Mouse (Mus musculus): ENCODE measurements around the gene Mvb12b. TPM values are rescaled to one million over a fixed set of nuclear protein-coding genes. Genes with fewer than 3 reads are reported as not detected.

Mvb12b gene
- polyA plus RNA-seq, 2 experiments: 6.9 to 8.3 TPM

DNA sequence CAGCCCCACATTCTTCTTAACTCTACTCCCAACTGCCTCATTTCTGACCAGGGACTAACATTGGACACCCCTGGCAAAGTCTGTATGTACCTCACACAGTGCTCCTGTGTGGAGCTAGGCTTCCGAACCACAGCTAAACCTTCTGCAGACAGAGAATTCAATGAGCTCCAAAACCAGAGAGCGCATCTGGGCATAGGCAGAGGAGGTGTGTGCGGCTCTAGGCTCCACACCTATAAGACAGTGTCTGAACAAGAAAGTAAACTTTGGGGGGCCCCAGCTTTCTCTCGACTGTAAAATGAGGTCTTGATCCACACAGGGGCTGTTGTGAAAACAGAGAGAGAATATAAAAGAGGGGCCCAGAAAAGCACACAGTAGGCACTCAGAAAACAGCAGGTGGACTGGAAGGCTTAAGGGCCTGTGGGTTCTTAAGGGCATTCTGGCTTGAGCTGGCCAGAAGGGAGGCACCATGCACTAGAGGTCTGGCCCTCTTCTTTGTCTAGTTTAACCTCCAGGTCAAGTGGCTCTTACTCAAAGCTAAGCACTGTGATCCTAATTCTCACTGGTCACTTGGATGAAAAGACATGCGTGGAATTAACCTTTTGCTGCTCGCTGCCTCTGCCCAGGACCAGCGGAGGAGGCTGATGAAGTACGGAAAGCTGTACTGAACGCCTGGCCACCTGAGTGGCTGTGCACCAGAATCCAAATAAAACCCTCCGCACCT lies 12.7 kb downstream of the Mvb12b start:
- WGBS (ENCODE audit: insufficient replicate concordance): 84% methylated on average over 10 of the region's 10 CpGs
- Histone ChIP-seq H3K4me3 (ENCODE audit: insufficient read depth in 1 of 2, low read depth in 2 of 2, low read length in 2 of 2) (no peak overlapping the region), H3K4me2 (ENCODE audit: low read depth) (no peak overlapping the region), H3K9ac (replicated peaks) (no peak overlapping the region), H3K27ac (no peak overlapping the region), H3K27me3 (ENCODE audit: control insufficient read depth, insufficient read depth, low read length) (no peaks in the 10 kb centered on the region), H3K36me3 (replicated peaks; ENCODE audit: control insufficient read depth, insufficient read depth, low read depth) (peaks cover 2% of the 10 kb centered on the region; the same call in 1 of the 2 replicates), H3K4me1 (replicated peaks; ENCODE audit: control insufficient read depth in 2 of 2, insufficient read depth in 2 of 2, low read length in 1 of 2) (peaks cover under 1 to 9% of the 10 kb centered on the region in 2 experiments; a peak in 3 of 4 replicates), H3K9me3 (ENCODE audit: control insufficient read depth, low read length) (no peaks in the 10 kb centered on the region)
- no peak for ATAC-seq (ENCODE audit: insufficient read depth)
- TF ChIP-seq CTCF (IDR thresholded peaks at IDR 0.05; ENCODE audit: low read depth) (no peak), EP300 (IDR thresholded peaks at IDR 0.05; ENCODE audit: low read depth) (no peak)
- no peak for DNase-seq (ENCODE audit: low read depth in 3 of 3, low spot score in 3 of 3)

DNA sequence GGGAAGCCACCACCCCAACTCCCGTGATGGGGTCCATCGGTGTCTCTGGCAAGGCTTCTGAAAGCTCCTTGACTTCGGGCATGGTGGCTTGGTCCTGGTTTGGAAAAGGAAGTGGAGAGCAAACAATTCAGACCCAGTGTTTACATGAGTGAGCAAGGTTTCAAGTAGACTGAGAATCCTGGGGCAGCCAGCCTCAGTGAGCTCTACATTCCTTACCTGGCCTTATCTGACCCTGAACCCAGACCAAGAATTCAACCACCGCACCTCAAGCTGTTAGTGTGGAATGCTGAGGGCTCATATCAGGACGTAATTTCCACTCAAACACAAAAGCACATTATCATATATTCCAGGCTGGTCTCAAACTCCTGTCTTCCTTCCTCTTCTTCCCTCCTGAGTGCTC lies 13.4 kb downstream of the Mvb12b start:
- Histone ChIP-seq H3K27me3 (ENCODE audit: control insufficient read depth, insufficient read depth, low read length) (no peaks in the 10 kb centered on the region), H3K27ac (no peak overlapping the region), H3K9ac (replicated peaks) (no peak overlapping the region), H3K4me1 (replicated peaks; ENCODE audit: control insufficient read depth in 2 of 2, insufficient read depth in 2 of 2, low read length in 1 of 2) (peaks cover 4 to 16% of the 10 kb centered on the region in 2 experiments; a peak in 3 of 4 replicates), H3K4me3 (ENCODE audit: insufficient read depth in 1 of 2, low read depth in 2 of 2, low read length in 2 of 2) (no peak overlapping the region), H3K4me2 (ENCODE audit: low read depth) (no peak overlapping the region), H3K36me3 (replicated peaks; ENCODE audit: control insufficient read depth, insufficient read depth, low read depth) (peaks cover 2% of the 10 kb centered on the region; the same call in 1 of the 2 replicates), H3K9me3 (ENCODE audit: control insufficient read depth, low read length) (no peaks in the 10 kb centered on the region)
- TF ChIP-seq CTCF (IDR thresholded peaks at IDR 0.05; ENCODE audit: low read depth): no peak
- TF ChIP-seq EP300 (IDR thresholded peaks at IDR 0.05; ENCODE audit: low read depth): no peak
- ATAC-seq (ENCODE audit: insufficient read depth) (no peak), DNase-seq (ENCODE audit: low read depth in 3 of 3, low spot score in 3 of 3) (no peak)
- WGBS (ENCODE audit: insufficient replicate concordance): 61% methylated on average over 5 of the region's 5 CpGs

GRCm38 (mm10) chr2:33873501-33873900 lies 14.2 kb downstream of the Mvb12b start:
- H3K27me3 ChIP-seq (ENCODE audit: control insufficient read depth, insufficient read depth, low read length): no peaks in the 10 kb centered on the region
- peaks cover 2% of the 10 kb centered on the region; the same call in 1 of the 2 replicates for H3K36me3 ChIP-seq (replicated peaks; ENCODE audit: control insufficient read depth, insufficient read depth, low read depth)
- no peak overlapping the region for H3K27ac ChIP-seq
- TF ChIP-seq EP300 (IDR thresholded peaks at IDR 0.05; ENCODE audit: low read depth): no peak
- H3K9ac ChIP-seq (replicated peaks): no peak overlapping the region
- H3K4me1 ChIP-seq (replicated peaks; ENCODE audit: control insufficient read depth in 2 of 2, insufficient read depth in 2 of 2, low read length in 1 of 2): peaks cover 8 to 24% of the 10 kb centered on the region in 2 experiments
- H3K4me3 ChIP-seq (ENCODE audit: insufficient read depth in 1 of 2, low read depth in 2 of 2, low read length in 2 of 2): no peak overlapping the region
- no peak overlapping the region for H3K4me2 ChIP-seq (ENCODE audit: low read depth)
- DNase-seq (ENCODE audit: low read depth in 3 of 3, low spot score in 3 of 3) (no peak), ATAC-seq (ENCODE audit: insufficient read depth) (no peak)
- 76% methylated on average over 8 of the region's 8 CpGs for WGBS (ENCODE audit: insufficient replicate concordance)
- no peaks in the 10 kb centered on the region for H3K9me3 ChIP-seq (ENCODE audit: control insufficient read depth, low read length)

GRCm38 (mm10) chr2:33872841-33873271 lies 14.9 kb downstream of the Mvb12b start:
- WGBS (ENCODE audit: insufficient replicate concordance): 80% methylated on average over 8 of the region's 8 CpGs
- no peak for DNase-seq (ENCODE audit: low read depth in 3 of 3, low spot score in 3 of 3)

DNA sequence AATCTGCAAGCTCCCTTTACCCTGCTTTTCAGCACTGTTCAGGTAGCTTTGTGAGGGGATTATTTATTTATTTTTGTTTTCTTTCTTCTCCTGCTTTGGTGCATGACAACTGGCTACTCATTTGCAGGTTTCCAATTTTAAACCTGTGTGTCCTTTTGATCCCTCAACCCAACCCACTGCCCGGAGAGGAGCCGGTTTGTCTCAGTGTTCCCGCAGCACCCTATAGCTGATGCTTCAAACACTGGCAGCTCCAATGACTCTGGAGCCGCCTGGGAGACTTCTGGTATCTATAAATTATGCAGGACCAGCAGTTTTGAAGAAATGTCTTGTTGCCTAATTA lies 16.6 kb downstream of the Mvb12b start:
- WGBS (ENCODE audit: insufficient replicate concordance): 68% methylated on average over 4 of the region's 4 CpGs
- Histone ChIP-seq H3K27me3 (ENCODE audit: control insufficient read depth, insufficient read depth, low read length) (no peaks in the 10 kb centered on the region), H3K27ac (no peak overlapping the region), H3K4me3 (ENCODE audit: insufficient read depth in 1 of 2, low read depth in 2 of 2, low read length in 2 of 2) (no peak overlapping the region), H3K9me3 (ENCODE audit: control insufficient read depth, low read length) (no peaks in the 10 kb centered on the region), H3K4me1 (replicated peaks; ENCODE audit: control insufficient read depth in 2 of 2, insufficient read depth in 2 of 2, low read length in 1 of 2) (peaks cover 14 to 31% of the 10 kb centered on the region in 2 experiments), H3K9ac (replicated peaks) (no peak overlapping the region), H3K4me2 (ENCODE audit: low read depth) (no peak overlapping the region), H3K36me3 (replicated peaks; ENCODE audit: control insufficient read depth, insufficient read depth, low read depth) (peaks cover 2% of the 10 kb centered on the region; the same call in 1 of the 2 replicates)
- no peak for TF ChIP-seq CTCF (IDR thresholded peaks at IDR 0.05; ENCODE audit: low read depth)
- no peak for TF ChIP-seq EP300 (IDR thresholded peaks at IDR 0.05; ENCODE audit: low read depth)
- DNase-seq (ENCODE audit: low read depth in 3 of 3, low spot score in 3 of 3) (no peak), ATAC-seq (ENCODE audit: insufficient read depth) (no peak)

More at GRCm38 (mm10) chr2:33872841-33873271, 14.9 kb downstream of the Mvb12b start:
- Histone ChIP-seq H3K9ac (replicated peaks) (no peak overlapping the region), H3K36me3 (replicated peaks; ENCODE audit: control insufficient read depth, insufficient read depth, low read depth) (peaks cover 2% of the 10 kb centered on the region; the same call in 1 of the 2 replicates), H3K9me3 (ENCODE audit: control insufficient read depth, low read length) (no peaks in the 10 kb centered on the region), H3K4me1 (replicated peaks; ENCODE audit: control insufficient read depth in 2 of 2, insufficient read depth in 2 of 2, low read length in 1 of 2) (peaks cover 11 to 28% of the 10 kb centered on the region in 2 experiments), H3K27me3 (ENCODE audit: control insufficient read depth, insufficient read depth, low read length) (no peaks in the 10 kb centered on the region), H3K4me2 (ENCODE audit: low read depth) (no peak overlapping the region), H3K27ac (no peak overlapping the region), H3K4me3 (ENCODE audit: insufficient read depth in 1 of 2, low read depth in 2 of 2, low read length in 2 of 2) (no peak overlapping the region)
- no peak for ATAC-seq (ENCODE audit: insufficient read depth)
- no peak for TF ChIP-seq CTCF (IDR thresholded peaks at IDR 0.05; ENCODE audit: low read depth)
- TF ChIP-seq EP300 (IDR thresholded peaks at IDR 0.05; ENCODE audit: low read depth): no peak
